Mouse (Mus musculus): ENCODE measurements around the gene Ppfia4. TPM values are rescaled to one million over a fixed set of nuclear protein-coding genes. Genes with fewer than 3 reads are reported as not detected.

The Ppfia4 gene
- polyA plus RNA-seq (2014; fragmentation: Illumina TruSeq; extraction: RNeasy Lipid Tissue Mini Kit (QIAGEN cat#74804); ENCODE audit: low read depth, low replicate concordance), result 1.8 TPM

DNA sequence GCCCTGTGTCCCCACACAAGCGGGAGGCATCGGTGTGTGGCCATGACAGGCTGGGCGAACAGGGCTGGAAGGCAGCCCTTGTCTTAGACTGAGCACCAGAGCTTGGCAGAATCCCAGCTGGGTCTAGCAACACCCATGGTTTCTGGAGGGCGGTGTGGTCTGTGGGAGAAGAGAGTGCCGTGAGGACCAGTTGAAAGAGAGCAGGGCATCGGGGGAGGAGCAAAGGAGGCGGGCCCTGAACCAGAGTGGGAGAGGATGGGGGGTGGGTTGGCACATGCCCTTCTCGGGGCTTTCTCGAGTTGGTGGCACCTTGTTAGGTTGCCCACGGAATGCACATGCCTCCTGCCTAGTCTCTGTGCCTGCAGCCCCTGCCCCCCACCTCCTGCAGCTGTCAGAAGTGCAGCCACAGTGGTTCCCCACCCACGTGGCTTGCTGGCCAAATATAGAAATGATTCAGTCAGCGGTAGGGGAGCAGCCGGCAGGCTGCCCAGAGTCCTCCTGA lies at the start of gene Ppfia4:
TSS of gene Ppfia4 (minus strand) at position 159 of the 502 bp plus-strand sequence.

DNA sequence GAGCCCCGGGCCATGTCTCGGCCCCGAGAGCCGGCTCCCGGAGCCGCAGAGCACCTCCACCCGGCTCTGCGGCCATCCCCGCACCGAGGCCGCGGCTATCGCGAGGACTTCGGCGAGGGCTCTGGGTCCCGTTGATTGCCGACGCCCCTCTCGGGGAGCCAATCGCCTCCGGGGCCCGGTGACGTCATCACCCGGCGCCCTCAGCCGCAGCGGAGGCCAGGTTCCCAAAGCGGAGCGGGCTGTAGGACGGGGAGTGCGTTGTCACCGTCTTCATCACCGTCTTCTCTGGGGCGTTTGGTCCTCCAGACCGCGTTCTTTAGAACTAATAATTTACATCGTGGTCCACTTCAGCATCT lies 29.1 kb upstream of the Ppfia4 start, which contains the start of gene Tmem183a:
TSS of gene Tmem183a (minus strand) at position 123 of the 356 bp plus-strand sequence.

DNA sequence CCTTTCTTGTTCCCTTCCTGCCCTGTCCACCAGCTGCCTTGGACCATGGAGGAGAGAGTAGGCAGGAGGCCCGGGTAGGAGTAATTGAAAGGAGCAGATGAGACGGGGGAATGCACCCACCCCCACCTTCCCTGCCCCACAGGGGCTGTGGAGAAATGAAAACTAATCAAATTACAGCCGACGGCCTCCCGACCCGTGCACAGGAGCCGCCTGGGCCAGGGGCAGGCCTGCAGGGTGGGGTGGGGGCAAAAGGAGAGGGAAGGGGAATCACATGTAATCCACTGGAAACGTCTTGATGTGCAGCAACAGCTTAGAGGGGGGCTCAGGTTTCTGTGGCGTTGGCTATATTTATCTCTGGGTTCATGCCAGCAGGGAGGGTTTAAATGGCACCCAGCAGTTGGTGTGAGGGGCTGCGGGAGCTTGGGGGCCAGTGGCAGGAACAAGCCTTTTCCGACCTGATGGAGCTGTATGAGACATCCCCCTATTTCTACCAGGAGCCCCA lies 43.1 kb downstream of the Ppfia4 start, which contains the start of gene Myog:
TSS of gene Myog (plus strand) at position 392 of the 502 bp plus-strand sequence.

Other genes with a start within 250 kb of the Ppfia4 start
- not detected for gene Chit1, start 221.7 kb downstream of the Ppfia4 start, polyA plus RNA-seq (2014; fragmentation: Illumina TruSeq; extraction: RNeasy Lipid Tissue Mini Kit (QIAGEN cat#74804); ENCODE audit: low read depth, low replicate concordance)
- 0.71 TPM for gene Chil1, start 150.8 kb downstream of the Ppfia4 start, polyA plus RNA-seq (2014; fragmentation: Illumina TruSeq; extraction: RNeasy Lipid Tissue Mini Kit (QIAGEN cat#74804); ENCODE audit: low read depth, low replicate concordance)
- not detected for gene Mybph, start 139.5 kb downstream of the Ppfia4 start, polyA plus RNA-seq (2014; fragmentation: Illumina TruSeq; extraction: RNeasy Lipid Tissue Mini Kit (QIAGEN cat#74804); ENCODE audit: low read depth, low replicate concordance)
- gene Adora1, start 97.5 kb downstream of the Ppfia4 start, polyA plus RNA-seq (2014; fragmentation: Illumina TruSeq; extraction: RNeasy Lipid Tissue Mini Kit (QIAGEN cat#74804); ENCODE audit: low read depth, low replicate concordance), result 9.8 TPM
- gene Myog, start 42.9 kb downstream of the Ppfia4 start, polyA plus RNA-seq (2014; fragmentation: Illumina TruSeq; extraction: RNeasy Lipid Tissue Mini Kit (QIAGEN cat#74804); ENCODE audit: low read depth, low replicate concordance), result not detected
- gene Tmem183a, start 29.1 kb upstream of the Ppfia4 start, polyA plus RNA-seq (2014; fragmentation: Illumina TruSeq; extraction: RNeasy Lipid Tissue Mini Kit (QIAGEN cat#74804); ENCODE audit: low read depth, low replicate concordance), result 14.8 TPM
- not detected for gene 4933406M09Rik, start 53.0 kb upstream of the Ppfia4 start, polyA plus RNA-seq (2014; fragmentation: Illumina TruSeq; extraction: RNeasy Lipid Tissue Mini Kit (QIAGEN cat#74804); ENCODE audit: low read depth, low replicate concordance)
- gene Cyb5r1, start 72.6 kb upstream of the Ppfia4 start, polyA plus RNA-seq (2014; fragmentation: Illumina TruSeq; extraction: RNeasy Lipid Tissue Mini Kit (QIAGEN cat#74804); ENCODE audit: low read depth, low replicate concordance), result 30.1 TPM
- 114 TPM for gene Adipor1, start 82.5 kb upstream of the Ppfia4 start, polyA plus RNA-seq (2014; fragmentation: Illumina TruSeq; extraction: RNeasy Lipid Tissue Mini Kit (QIAGEN cat#74804); ENCODE audit: low read depth, low replicate concordance)
- 21.7 TPM for gene Klhl12, start 122.6 kb upstream of the Ppfia4 start, polyA plus RNA-seq (2014; fragmentation: Illumina TruSeq; extraction: RNeasy Lipid Tissue Mini Kit (QIAGEN cat#74804); ENCODE audit: low read depth, low replicate concordance)
- gene Rabif, start 161.7 kb upstream of the Ppfia4 start, polyA plus RNA-seq (2014; fragmentation: Illumina TruSeq; extraction: RNeasy Lipid Tissue Mini Kit (QIAGEN cat#74804); ENCODE audit: low read depth, low replicate concordance), result 11.0 TPM
- gene Mgat4e, start 216.8 kb upstream of the Ppfia4 start, polyA plus RNA-seq (2014; fragmentation: Illumina TruSeq; extraction: RNeasy Lipid Tissue Mini Kit (QIAGEN cat#74804); ENCODE audit: low read depth, low replicate concordance), result not detected
- gene Kdm5b, start 227.2 kb upstream of the Ppfia4 start, polyA plus RNA-seq (2014; fragmentation: Illumina TruSeq; extraction: RNeasy Lipid Tissue Mini Kit (QIAGEN cat#74804); ENCODE audit: low read depth, low replicate concordance), result 5.4 TPM